Mouse (Mus musculus) heart, postnatal 0 days (tissue): Measurements from ENCODE around the gene Emc1.

ENCODE experiments used
- CTCF ChIP-seq: IDR thresholded peaks from 2 replicates; pipeline ENCODE4 v1.5.1; 2016; ENCODE audit warnings: antibody characterized with exemption, control low read depth, low read depth
- EP300 ChIP-seq: IDR thresholded peaks from 2 replicates; pipeline ENCODE4 v1.6.1; 2016; ENCODE audit warnings: antibody characterized with exemption, low read depth

- no peak for TF ChIP-seq CTCF
- no peak for TF ChIP-seq EP300
Observed at GRCm38 (mm10) chr4:139400487-139400886, 48.1 kb downstream of the Emc1 start.
